Mouse (Mus musculus) heart, adult 2 months (tissue): ENCODE data around the gene Sarm1. TPM values are rescaled to one million over a fixed set of nuclear protein-coding genes. Genes with fewer than 3 reads are reported as not detected.

Experiments
- DNase-seq, 2 experiments: peaks; one replicate each; pipeline ENCODE4 v3.0.0; 2021
- H3K27ac ChIP-seq: fragments of 200-600 bp; 2 replicates; pipeline ENCODE4 v1.8.1; 2022
- H3K27me3 ChIP-seq: fragments of 200-500 bp; 2 replicates; pipeline ENCODE4 v1.6.1; 2012; ENCODE audit warnings: mild to moderate bottlenecking, low read length, inconsistent platforms, mixed read lengths; ENCODE audit not compliant: control insufficient read depth, insufficient read depth
- H3K36me3 ChIP-seq: fragments of 200-500 bp; 2 replicates; pipeline ENCODE4 v1.6.1; 2012; ENCODE audit warnings: low read length, inconsistent platforms; ENCODE audit not compliant: control insufficient read depth, insufficient read depth
- H3K4me1 ChIP-seq: fragments of 200-500 bp; 2 replicates; pipeline ENCODE4 v1.6.1; 2011; ENCODE audit warnings: low read length; ENCODE audit not compliant: control insufficient read depth, insufficient read depth
- H3K4me3 ChIP-seq: fragments of 200-600 bp; 2 replicates; pipeline ENCODE4 v1.8.1; 2022
- H3K79me2 ChIP-seq: fragments of 200-500 bp; replicated peaks from 2 replicates; pipeline ENCODE4 v1.6.1; 2012; ENCODE audit warnings: mild to moderate bottlenecking, inconsistent platforms, low read length, moderate library complexity, mixed read lengths; ENCODE audit not compliant: control insufficient read depth, insufficient read depth
- H3K9ac ChIP-seq: fragments of 200-500 bp; 2 replicates; pipeline ENCODE4 v1.6.1; 2012; ENCODE audit warnings: low read depth, mild to moderate bottlenecking, control low read depth, inconsistent platforms, low read length, mixed read lengths
- CTCF ChIP-seq: fragments of 200-600 bp; IDR thresholded peaks from 2 replicates; pipeline ENCODE4 v1.8.1; 2022; ENCODE audit warnings: antibody characterized with exemption, mild to moderate bottlenecking, moderate library complexity
- EP300 ChIP-seq: fragments of 200-500 bp; IDR thresholded peaks from 2 replicates; pipeline ENCODE4 v1.6.1; 2011; ENCODE audit warnings: low read depth, low read length, control low read depth; ENCODE audit not compliant: insufficient read depth
- POLR2A ChIP-seq: fragments of 200-500 bp; IDR thresholded peaks from 2 replicates; pipeline ENCODE4 v1.6.1; 2011; ENCODE audit warnings: mild to moderate bottlenecking, low read depth, low read length, control low read depth; ENCODE audit not compliant: insufficient read depth
- WGBS: fragments of 180-500 bp; shearing (Covaris S2); methylation state at CpG from one replicate; pipeline ENCODE4 v1.1.7; 2018; 5-methylcytosine and 5-hydroxymethylcytosine counted together
- intact Hi-C: fragments of 180-260 bp; cut with DNase I; formaldehyde crosslinking; loops from one replicate; pipeline ENCODE4 v1.15.1; 2025
- polyA plus RNA-seq: library from polyadenylated mRNA; depleted of rRNA; stranded (reverse); fragments of >200 nt; gene quantifications from 2 replicates; pipeline ENCODE4 v1.2.3, GENCODE M21; 2012
- total RNA-seq, 2 experiments: library from RNA; stranded (reverse); gene quantifications; 2 replicates each; pipeline ENCODE4 v1.2.3; 2021

Gene Sarm1
- total and polyA plus RNA-seq, 3 experiments: 0.23 to 0.52 (median 0.45) TPM

GRCm38 (mm10) chr11:78463286-78464036 lies 34.1 kb downstream of the Sarm1 start:
- H3K36me3 ChIP-seq: no peaks in the 10 kb centered on the region
- no peaks in the 10 kb centered on the region for H3K79me2 ChIP-seq
- peaks cover 2% of the 10 kb centered on the region; the same call in 1 of the 2 replicates for H3K4me1 ChIP-seq
- 36% methylated on average over 13 of the region's 13 CpGs for WGBS
- intact Hi-C loops: no loop called here
- H3K27me3 ChIP-seq: no peaks in the 10 kb centered on the region
- H3K27ac ChIP-seq: no peak overlapping the region
- H3K9ac ChIP-seq: no peak overlapping the region
- TF ChIP-seq CTCF: no peak
- no peak overlapping the region for H3K4me3 ChIP-seq
- DNase-seq: no peak

GRCm38 (mm10) chr11:78462669-78463068 lies 34.9 kb downstream of the Sarm1 start:
- DNase-seq: no peak
- Histone ChIP-seq H3K4me3 (no peak overlapping the region), H3K9ac (no peak overlapping the region), H3K27me3 (no peaks in the 10 kb centered on the region), H3K36me3 (no peaks in the 10 kb centered on the region), H3K27ac (no peak overlapping the region), H3K79me2 (no peaks in the 10 kb centered on the region), H3K4me1 (peaks cover 2% of the 10 kb centered on the region; the same call in 1 of the 2 replicates)
- intact Hi-C loops: no loop called here
- TF ChIP-seq CTCF (no peak), POLR2A (no peak), EP300 (no peak)
- 92% methylated on average over 5 of the region's 5 CpGs for WGBS

- Histone ChIP-seq H3K4me1 (peaks cover 2% of the 10 kb centered on the region; the same call in 1 of the 2 replicates), H3K36me3 (no peaks in the 10 kb centered on the region), H3K27me3 (no peaks in the 10 kb centered on the region), H3K9ac (no peak overlapping the region), H3K79me2 (no peaks in the 10 kb centered on the region), H3K4me3 (no peak overlapping the region), H3K27ac (no peak overlapping the region)
- DNase-seq: no peak
- intact Hi-C loops: no loop called here
- peak; percentile 41 for TF ChIP-seq CTCF
- no peak for TF ChIP-seq EP300
- WGBS: 51% methylated on average over 1 of the region's 1 CpGs
Measured at GRCm38 (mm10) chr11:78461894-78462293, 35.7 kb downstream of the Sarm1 start.

GRCm38 (mm10) chr11:78458740-78459139 lies 38.8 kb downstream of the Sarm1 start:
- TF ChIP-seq CTCF (no peak), POLR2A (no peak), EP300 (no peak)
- H3K4me3 ChIP-seq: no peak overlapping the region
- no peaks in the 10 kb centered on the region for H3K4me1 ChIP-seq
- intact Hi-C loops: no loop called here
- DNase-seq: no peak
- no peak overlapping the region for H3K27ac ChIP-seq
- H3K9ac ChIP-seq: no peak overlapping the region
- H3K36me3 ChIP-seq: no peaks in the 10 kb centered on the region
- H3K27me3 ChIP-seq: no peaks in the 10 kb centered on the region
- H3K79me2 ChIP-seq: no peaks in the 10 kb centered on the region
- 73% methylated on average over 17 of the region's 17 CpGs for WGBS

GRCm38 (mm10) chr11:78455308-78455707 lies 42.2 kb downstream of the Sarm1 start:
- Histone ChIP-seq H3K4me3 (no peak overlapping the region), H3K9ac (no peak overlapping the region), H3K4me1 (no peaks in the 10 kb centered on the region), H3K36me3 (no peaks in the 10 kb centered on the region), H3K79me2 (no peaks in the 10 kb centered on the region), H3K27ac (no peak overlapping the region), H3K27me3 (no peaks in the 10 kb centered on the region)
- TF ChIP-seq EP300: no peak
- TF ChIP-seq CTCF: peak; percentile 74
- TF ChIP-seq POLR2A: no peak
- WGBS: 20% methylated on average over 5 of the region's 5 CpGs
- DNase-seq: peak; percentile 19 to 42
- intact Hi-C loops: no loop called here

- Histone ChIP-seq H3K4me3 (no peak overlapping the region), H3K36me3 (no peaks in the 10 kb centered on the region), H3K79me2 (no peaks in the 10 kb centered on the region), H3K9ac (no peak overlapping the region), H3K27me3 (no peaks in the 10 kb centered on the region), H3K4me1 (no peaks in the 10 kb centered on the region), H3K27ac (no peak overlapping the region)
- WGBS: 59% methylated on average over 7 of the region's 7 CpGs
- TF ChIP-seq EP300 (no peak), CTCF (no peak), POLR2A (no peak)
- intact Hi-C loops: no loop called here
- DNase-seq: no peak
Measured at GRCm38 (mm10) chr11:78454276-78454675, 43.3 kb downstream of the Sarm1 start.
